Mouse (Mus musculus) ovary, adult 2 months (tissue): ENCODE data around the gene Mia. TPM values are rescaled to one million over a fixed set of nuclear protein-coding genes. Genes with fewer than 3 reads are reported as not detected.

Experiments
- polyA plus RNA-seq: library from polyadenylated mRNA; depleted of rRNA; stranded (reverse); fragments of >200 nt; gene quantifications from 2 replicates; pipeline ENCODE4 v1.2.3, GENCODE M21; 2012; rRNA removed

The Mia gene
- polyA plus RNA-seq: 14.0 and 16.1 TPM in 2 replicates

DNA sequence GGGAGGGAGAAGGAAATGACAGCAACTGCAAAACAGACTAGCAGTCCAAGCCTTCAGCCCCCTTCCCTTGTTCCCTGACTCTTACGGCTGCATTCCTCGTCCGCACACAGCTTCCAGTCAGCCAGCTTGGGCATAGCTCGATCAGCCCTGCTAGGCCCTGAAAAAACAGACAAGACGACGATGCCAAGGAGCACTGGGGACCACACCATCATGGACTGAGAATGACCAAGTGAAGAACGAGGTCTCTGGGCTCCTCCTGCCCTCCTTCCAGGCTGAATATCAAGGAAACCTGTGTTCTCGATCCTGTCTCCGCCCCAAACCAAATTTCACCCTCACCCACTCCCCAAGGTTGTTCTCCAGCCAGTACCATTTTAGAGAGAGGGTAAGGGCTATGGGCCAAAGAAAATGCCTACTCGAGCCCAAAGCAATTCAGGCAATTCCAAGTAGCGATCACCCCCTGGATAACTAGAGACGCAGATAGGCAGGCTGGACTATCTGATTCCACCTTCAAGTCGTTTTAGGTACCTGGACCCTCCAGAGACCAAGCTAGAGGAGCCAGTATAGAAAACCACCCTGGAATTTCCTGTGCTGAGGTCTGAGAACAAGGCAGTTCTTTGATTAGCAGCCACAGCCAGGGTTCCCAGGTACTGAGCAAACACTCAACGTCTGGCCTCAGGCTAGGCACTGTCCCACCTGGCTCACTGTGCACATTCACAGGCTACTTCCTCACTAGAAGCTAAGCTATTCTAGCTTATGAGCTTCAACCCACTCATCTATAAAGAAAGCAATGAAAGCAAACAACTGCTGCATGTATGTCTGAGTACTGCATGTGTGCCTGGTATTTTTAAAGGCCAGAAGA, at the start of gene Mia, which contains the start of gene Gm21983:
Gene Mia (minus strand): TSS at position 321 of the 859 bp plus-strand sequence.
Gene Gm21983 (minus strand): TSS at position 250 of the 859 bp plus-strand sequence.

DNA sequence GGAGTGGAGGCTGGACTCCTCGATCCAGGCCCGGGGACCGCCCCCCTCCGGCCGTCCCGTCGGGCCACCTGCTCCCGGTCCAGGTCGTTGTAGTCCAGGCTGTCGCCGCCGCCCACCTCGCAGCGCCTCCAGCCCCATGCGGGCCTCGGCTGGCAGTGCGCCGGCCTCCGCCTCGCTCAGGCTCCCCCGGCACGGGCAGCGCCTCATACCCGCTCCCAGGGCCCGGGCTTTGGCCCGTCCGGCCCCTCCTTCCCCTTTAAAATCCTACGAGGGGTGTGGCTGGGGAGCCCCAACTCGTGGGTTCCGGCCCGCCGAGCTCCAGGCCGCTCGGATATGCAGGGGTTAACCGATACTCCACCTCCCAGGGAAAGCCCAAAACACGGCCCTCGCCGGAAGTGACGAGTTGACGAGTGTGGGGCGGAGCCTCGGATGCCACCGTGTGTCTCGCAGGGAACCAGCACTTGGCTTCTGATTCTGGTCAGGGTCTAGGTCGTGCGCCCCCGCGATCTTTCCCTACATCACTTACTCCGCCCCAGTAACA, 47.4 kb upstream of the Mia start, which contains the start of gene Itpkc:
Gene Itpkc (minus strand): TSS at position 381 of the 541 bp plus-strand sequence.

DNA sequence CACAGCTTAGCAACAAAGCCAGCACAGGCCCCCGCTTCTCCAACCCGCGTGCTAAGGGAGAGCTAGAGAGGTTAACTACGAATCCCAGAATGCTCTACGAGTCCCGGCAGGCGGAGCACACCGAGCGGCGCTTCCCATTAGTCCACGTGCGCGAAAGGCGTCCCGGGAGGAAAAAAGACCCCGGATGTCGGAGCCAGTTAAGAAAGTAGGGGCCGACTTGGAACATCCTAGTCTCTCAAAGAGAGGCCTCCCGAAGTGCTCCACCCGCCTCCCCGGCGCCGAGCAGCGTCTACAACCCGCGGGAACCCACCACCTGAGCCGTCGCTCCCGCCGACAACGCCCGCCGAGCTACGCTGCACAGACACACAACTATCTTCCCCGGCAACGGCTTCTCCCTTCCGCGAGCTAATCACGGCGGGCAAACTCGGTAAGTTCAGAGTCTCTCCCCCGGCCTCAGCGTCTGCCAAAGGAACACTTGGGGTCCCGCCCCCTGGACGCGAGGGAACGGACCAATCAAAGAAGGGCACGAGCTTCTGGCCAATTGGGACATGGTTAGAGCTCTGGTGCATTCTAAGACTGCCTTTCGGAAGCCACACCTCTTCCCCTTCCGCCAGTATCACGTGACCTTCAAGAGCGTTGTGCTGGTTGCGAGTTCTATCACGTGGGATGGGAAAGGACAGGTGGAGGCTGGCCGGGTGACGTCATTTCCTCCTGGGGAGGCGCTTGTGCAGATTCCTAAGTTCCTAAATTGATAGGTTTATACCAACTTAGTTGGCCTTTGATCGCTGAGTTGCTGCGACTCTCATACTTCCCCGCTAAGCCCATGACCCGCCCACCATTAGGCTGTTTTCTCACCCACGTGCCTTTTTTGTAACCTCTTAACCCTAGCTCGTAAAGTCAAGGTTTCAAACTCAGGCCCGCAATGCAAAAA, 15.0 kb upstream of the Mia start, which contains the start of the genes BC024978 and Snrpa:
Gene BC024978 (plus strand): TSS at position 101 of the 931 bp plus-strand sequence.
Gene Snrpa (minus strand): TSS at position 591 of the 931 bp plus-strand sequence.

DNA sequence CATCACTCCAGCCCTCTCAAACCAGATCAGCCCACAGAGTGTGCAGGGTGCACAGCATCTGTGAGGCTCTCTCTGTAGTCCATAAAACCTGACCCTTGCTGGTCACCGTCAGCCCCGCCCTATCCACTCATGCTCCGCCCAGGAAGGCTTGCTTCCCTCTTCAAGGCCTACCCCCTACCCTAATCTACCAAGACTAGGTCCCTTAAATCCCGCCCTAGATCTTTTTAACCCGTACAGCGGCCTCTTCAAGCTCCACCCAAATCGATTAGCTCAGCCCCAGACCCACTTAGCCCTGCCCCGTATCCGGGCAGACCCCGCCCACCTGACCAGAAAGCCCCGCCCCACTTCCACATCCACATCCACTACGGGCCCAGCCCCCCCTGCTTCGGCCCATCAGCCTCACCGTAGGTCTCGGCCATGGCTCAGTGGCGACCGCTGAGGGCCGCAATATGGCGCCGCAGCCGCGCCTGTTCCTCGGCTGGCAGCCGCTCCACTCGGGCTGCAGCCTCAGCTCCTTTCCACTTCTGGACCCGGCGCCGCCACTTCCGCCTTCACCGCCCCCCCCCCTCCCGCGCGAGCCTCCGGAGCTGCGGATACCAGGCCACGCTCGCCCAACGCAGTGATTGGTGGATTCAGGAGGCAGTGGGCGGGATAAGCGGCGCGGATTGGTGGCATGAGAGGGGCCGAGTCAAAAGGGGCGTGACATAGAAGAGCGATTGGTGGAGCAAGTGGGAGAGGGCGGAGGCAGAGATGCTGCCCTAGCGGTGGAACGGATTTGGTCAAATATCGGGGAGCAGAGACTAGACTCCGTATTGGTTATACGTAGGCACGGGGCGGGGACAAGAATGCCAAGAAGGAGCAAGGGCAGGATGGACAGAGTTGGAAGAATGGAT, 2.4 kb downstream of the Mia start, which contains the start of gene Rab4b:
Gene Rab4b (minus strand): TSS at position 573 of the 893 bp plus-strand sequence.

DNA sequence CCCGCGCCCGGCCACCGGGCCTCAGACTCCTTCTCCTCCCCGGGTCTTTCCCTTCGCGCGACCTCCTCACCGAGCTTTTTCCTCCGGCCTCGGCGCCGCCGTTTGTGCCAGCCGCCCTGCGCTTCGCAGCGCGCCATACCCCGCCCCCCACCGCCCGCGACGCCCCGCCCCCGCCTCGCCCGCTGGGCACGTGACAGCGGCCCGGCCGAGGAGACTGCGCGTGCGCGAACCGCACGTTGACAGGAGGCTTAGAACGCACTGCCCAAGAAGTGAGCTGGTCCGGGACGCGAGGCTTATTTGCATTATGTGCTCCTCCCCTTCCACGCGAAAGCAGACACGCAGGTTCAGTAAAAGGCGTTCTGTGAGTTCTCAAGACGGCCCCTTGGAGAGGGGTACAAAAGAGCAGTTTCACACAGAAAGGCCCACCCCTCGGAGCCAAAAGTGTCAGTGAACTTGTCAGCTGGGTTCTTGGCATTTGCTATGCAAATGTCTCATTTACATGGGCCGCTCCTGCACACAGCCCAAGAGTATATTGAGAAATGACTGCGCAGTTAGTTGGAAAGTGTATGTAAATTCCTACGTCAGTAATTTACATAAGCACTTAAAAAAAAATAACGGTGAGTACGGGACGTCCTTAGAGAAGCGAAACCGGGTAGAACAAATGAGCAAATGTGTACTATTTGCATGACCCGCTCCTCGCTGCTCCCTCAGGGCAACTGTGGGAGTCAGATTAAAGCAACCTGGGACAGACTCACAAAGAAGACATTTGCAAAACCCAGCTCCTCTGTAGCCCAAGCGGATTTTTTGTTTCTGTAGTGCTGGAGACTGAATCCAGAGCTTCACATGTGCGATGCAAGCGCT, 14.1 kb downstream of the Mia start, which contains the start of gene Egln2:
Gene Egln2 (minus strand): TSS at position 189 of the 861 bp plus-strand sequence.

DNA sequence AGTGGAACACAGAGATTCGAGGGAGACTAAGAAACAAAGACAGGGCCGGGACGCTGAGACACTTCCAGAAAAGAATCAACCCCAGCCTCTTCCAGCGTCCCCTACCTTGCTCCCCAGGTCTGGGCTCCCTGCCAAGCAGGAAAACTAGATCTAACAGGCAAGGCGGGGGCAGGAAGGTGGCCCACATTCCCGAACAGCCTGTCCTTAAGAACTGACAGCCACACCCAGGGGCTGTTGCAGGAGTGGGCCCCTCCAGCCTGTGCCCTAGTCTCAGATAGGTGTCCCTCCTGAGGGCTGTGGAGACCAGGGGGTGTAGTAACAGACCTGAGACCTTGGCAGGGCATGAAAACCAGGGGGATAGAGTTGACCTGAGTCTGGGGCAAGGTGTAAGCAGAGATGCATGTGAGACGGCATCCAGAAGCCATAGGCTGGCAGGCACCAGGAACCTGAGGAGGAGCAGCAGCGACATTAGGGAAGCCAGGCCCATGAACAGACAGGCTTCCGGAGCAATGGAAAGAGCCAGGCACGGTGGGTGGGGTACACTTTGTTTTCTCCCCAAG, 27.7 kb downstream of the Mia start, which contains the start of gene Cyp2t4:
Gene Cyp2t4 (plus strand): TSS at position 510 of the 560 bp plus-strand sequence.

Other genes with a start within 250 kb of the Mia start
- not detected in 2 replicates for gene Cyp2a22, start 241.8 kb downstream of the Mia start, polyA plus RNA-seq
- 0.08 TPM in 1 of 2 replicates, not detected in the other for gene Cyp2a12, start 152.1 kb downstream of the Mia start, polyA plus RNA-seq
- 30.2 and 55.4 TPM in 2 replicates for gene Cyp2f2, start 61.2 kb downstream of the Mia start, polyA plus RNA-seq
- not detected in 2 replicates for gene Cyp2t4, start 27.4 kb downstream of the Mia start, polyA plus RNA-seq
- gene Egln2, start 14.4 kb downstream of the Mia start, polyA plus RNA-seq: 130 and 148 TPM in 2 replicates
- gene Rab4b, start 2.3 kb downstream of the Mia start, polyA plus RNA-seq: 79.0 and 86.7 TPM in 2 replicates
- gene Gm21983, start 71 bp downstream of the Mia start, polyA plus RNA-seq: not detected in 2 replicates
- 23.2 and 27.1 TPM in 2 replicates for gene BC024978, start 14.6 kb upstream of the Mia start, polyA plus RNA-seq
- gene Snrpa, start 15.1 kb upstream of the Mia start, polyA plus RNA-seq: 265 and 331 TPM in 2 replicates
- 15.9 and 18.5 TPM in 2 replicates for gene Itpkc, start 47.5 kb upstream of the Mia start, polyA plus RNA-seq
- 84.4 and 102 TPM in 2 replicates for gene Coq8b, start 51.9 kb upstream of the Mia start, polyA plus RNA-seq
- 86.9 and 94.3 TPM in 2 replicates for gene Numbl, start 77.3 kb upstream of the Mia start, polyA plus RNA-seq
- 441 and 545 TPM in 2 replicates for gene Ltbp4, start 156.5 kb upstream of the Mia start, polyA plus RNA-seq
- 86.6 and 97.9 TPM in 2 replicates for gene Shkbp1, start 174.9 kb upstream of the Mia start, polyA plus RNA-seq
- gene Gm20479, start 176.3 kb upstream of the Mia start, polyA plus RNA-seq: 0.63 TPM in 1 of 2 replicates, not detected in the other